Comparison of ENCODE assay signal across 19 mouse cellular contexts in the genomic region with DNA sequence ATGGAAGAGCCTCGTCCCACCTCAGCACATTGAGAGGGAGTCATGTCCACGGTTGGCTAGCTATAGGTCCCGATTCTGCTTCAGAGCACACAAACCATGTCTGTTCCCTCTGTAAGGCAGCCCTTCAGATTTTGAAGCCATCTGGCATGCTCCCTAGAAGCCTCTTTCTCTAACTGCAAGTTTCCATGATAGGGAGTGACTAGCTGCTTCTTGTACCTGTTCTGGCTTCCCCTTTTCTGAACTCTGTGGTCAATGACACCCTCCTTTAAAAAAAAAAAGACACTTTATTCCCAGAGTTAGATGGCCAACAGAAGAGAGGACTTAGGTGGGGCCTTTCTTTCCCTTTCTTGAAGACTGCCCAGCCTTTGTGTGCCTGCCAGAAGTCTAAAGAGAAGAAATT.
"Had no signal": no experiment of that assay in that cellular context is flagged by ENCODE, and none has a peak within 500 bp of the region (broad histone marks: within the 10 kb centered on the region; RNA-seq: fewer than 3 reads in every experiment).

No protein-coding gene starts in this region.

- H3K27ac ChIP-seq: liver, embryonic 14.5 days; macrophage; midbrain, embryonic 13.5 days; midbrain, embryonic 15.5 days; neural tube, embryonic 12.5 days had no signal

- H3K36me3 ChIP-seq: midbrain, embryonic 13.5 days; midbrain, embryonic 15.5 days; neural tube, embryonic 12.5 days had no signal

- H3K9me3 ChIP-seq: megakaryocyte, embryonic 14.5 days; midbrain, embryonic 13.5 days; midbrain, embryonic 15.5 days; neural tube, embryonic 12.5 days had no signal

- DNase-seq: lung, adult 18-20 months; lung, embryonic 14.5 days; lung, postnatal 14 days; lung, postnatal 36 days; retina, postnatal 1 day; right cerebral cortex, adult 18-20 months; right cerebral cortex, postnatal 25 days; right cerebral cortex, postnatal 4 days; spleen, adult 18-20 months; thymus, adult 2 months; thymus, postnatal 25 days; thymus, postnatal 4 days had no signal

- H3K9ac ChIP-seq: liver, embryonic 14.5 days; lung, embryonic 14.5 days; midbrain, embryonic 13.5 days; midbrain, embryonic 15.5 days; neural tube, embryonic 12.5 days had no signal

- H3K4me3 ChIP-seq: megakaryocyte, embryonic 14.5 days; midbrain, embryonic 13.5 days; midbrain, embryonic 15.5 days; neural tube, embryonic 12.5 days had no signal

- H3K4me2 ChIP-seq: lung, embryonic 14.5 days; midbrain, embryonic 11.5 days; midbrain, embryonic 13.5 days; midbrain, embryonic 15.5 days; neural tube, embryonic 12.5 days had no signal

- H3K27me3 ChIP-seq: midbrain, embryonic 13.5 days; midbrain, embryonic 15.5 days; neural tube, embryonic 12.5 days had no signal

- ATAC-seq: midbrain, embryonic 13.5 days; midbrain, embryonic 15.5 days had no signal
